Mouse (Mus musculus): ENCODE results near the gene Cenpb.

Cenpb gene

GRCm38 (mm10) chr2:131179990-131180587 lies at the start of gene Cenpb:
Gene Cenpb (minus strand): TSS chr2:131180067.
- peak; percentile 87 for DNase-seq

- DNase-seq, result no peak
Measured at GRCm38 (mm10) chr2:131227243-131227642, 47.4 kb upstream of the Cenpb start.

GRCm38 (mm10) chr2:131226669-131227068 lies 46.8 kb upstream of the Cenpb start:
- DNase-seq, result peak; percentile 44

- peak; percentile 85 for DNase-seq
Measured at GRCm38 (mm10) chr2:131225178-131225577, 45.3 kb upstream of the Cenpb start.

GRCm38 (mm10) chr2:131223569-131223968 lies 43.7 kb upstream of the Cenpb start:
- no peak for DNase-seq

GRCm38 (mm10) chr2:131222562-131222961 lies 42.7 kb upstream of the Cenpb start:
- peak; percentile 33 for DNase-seq

- peak; percentile 33 for DNase-seq
Measured at GRCm38 (mm10) chr2:131221853-131222515, 42.1 kb upstream of the Cenpb start.

GRCm38 (mm10) chr2:131220030-131220429 lies 40.2 kb upstream of the Cenpb start:
- no peak for DNase-seq

GRCm38 (mm10) chr2:131215941-131216858 lies 36.3 kb upstream of the Cenpb start:
- peak; percentile 72 for DNase-seq

- no peak for DNase-seq
Measured at GRCm38 (mm10) chr2:131213773-131214172, 33.9 kb upstream of the Cenpb start.

GRCm38 (mm10) chr2:131211026-131211615 lies 31.3 kb upstream of the Cenpb start:
- DNase-seq, result peak; percentile 54

GRCm38 (mm10) chr2:131209969-131210792 lies 30.3 kb upstream of the Cenpb start:
- DNase-seq, result peak; percentile 98

- DNase-seq, result peak; percentile 33
Measured at GRCm38 (mm10) chr2:131209125-131209795, 29.4 kb upstream of the Cenpb start.

- no peak for DNase-seq
Measured at GRCm38 (mm10) chr2:131208356-131208755, 28.5 kb upstream of the Cenpb start.

GRCm38 (mm10) chr2:131206778-131207177 lies 26.9 kb upstream of the Cenpb start, which contains the start of gene Ap5s1:
Gene Ap5s1 (plus strand): TSS chr2:131207078.
- DNase-seq, result no peak

GRCm38 (mm10) chr2:131205521-131206182 lies 25.8 kb upstream of the Cenpb start:
- no peak for DNase-seq

- DNase-seq, result peak; percentile 99
Measured at GRCm38 (mm10) chr2:131204410-131204981, 24.6 kb upstream of the Cenpb start.

- no peak for DNase-seq
Measured at GRCm38 (mm10) chr2:131203816-131204409, 24.0 kb upstream of the Cenpb start.

GRCm38 (mm10) chr2:131201262-131201661 lies 21.4 kb upstream of the Cenpb start:
- DNase-seq, result no peak

GRCm38 (mm10) chr2:131200710-131201109 lies 20.8 kb upstream of the Cenpb start:
- DNase-seq, result no peak
